Mouse (Mus musculus) G1E (cell line): ENCODE results near the gene Eid2b. TPM values are rescaled to one million over a fixed set of nuclear protein-coding genes. Genes with fewer than 3 reads are reported as not detected.
"Not testable (repeated sequence)": the region's sequence is repeated elsewhere in the genome, so short reads cannot be mapped to it uniquely, and the experiment has no call there.

ENCODE experiments used
- ATAC-seq: 2 replicates; pipeline ENCODE4 v1.8.0; 2016; ENCODE audit warnings: mild to moderate bottlenecking; ENCODE audit not compliant: insufficient number of reproducible peaks, poor library complexity, low FRiP score, severe bottlenecking; ENCODE audit errors: extremely low read depth
- DNase-seq: peaks from one replicate; pipeline ENCODE4 v3.0.0; 2012; ENCODE audit warnings: low spot score
- H3K27me3 ChIP-seq: 2 replicates; pipeline ENCODE4 v1.6.1; 2012; ENCODE audit warnings: mild to moderate bottlenecking, low read length, inconsistent platforms; ENCODE audit not compliant: insufficient read depth
- H3K36me3 ChIP-seq: replicated peaks from 2 replicates; pipeline ENCODE3; 2012; ENCODE audit warnings: mild to moderate bottlenecking, inconsistent platforms
- H3K4me1 ChIP-seq: 2 replicates; pipeline ENCODE4 v1.6.1; 2012; ENCODE audit warnings: low read depth, low read length, inconsistent platforms, mixed read lengths; ENCODE audit not compliant: insufficient read depth
- H3K4me3 ChIP-seq: 2 replicates; pipeline ENCODE4 v1.5.1; 2012; ENCODE audit warnings: low read depth, mild to moderate bottlenecking, inconsistent platforms, low read length, moderate library complexity, mixed read lengths
- H3K9me3 ChIP-seq: replicated peaks from 2 replicates; pipeline ENCODE4 v1.6.1; 2012; ENCODE audit warnings: inconsistent platforms
- CTCF ChIP-seq: IDR thresholded peaks from 2 replicates; pipeline ENCODE4 v1.5.1; 2012; ENCODE audit warnings: low read depth, low read length, inconsistent platforms, mixed read lengths
- GATA1 ChIP-seq: IDR thresholded peaks from 2 replicates; pipeline ENCODE4 v1.6.1; 2012; ENCODE audit warnings: borderline replicate concordance, low read length, inconsistent platforms, mixed read lengths
- GATA2 ChIP-seq: IDR thresholded peaks from 2 replicates; pipeline ENCODE4 v1.6.1; 2012; ENCODE audit warnings: low read depth, low read length, inconsistent platforms, borderline replicate concordance
- POLR2AphosphoS5 ChIP-seq: IDR thresholded peaks from 2 replicates; pipeline ENCODE4 v1.6.1; 2012; ENCODE audit warnings: low read depth, low read length, inconsistent platforms; ENCODE audit not compliant: insufficient replicate concordance
- TAL1 ChIP-seq: conservative IDR thresholded peaks from 2 replicates; pipeline ENCODE4 v1.6.1; 2012; ENCODE audit warnings: low read depth, low read length, inconsistent platforms, mixed read lengths
- polyA plus RNA-seq: library from polyadenylated mRNA; stranded (reverse); fragments of >175 nt; gene quantifications from 2 replicates; pipeline ENCODE4 v1.2.3, GENCODE M21; 2012
- total RNA-seq, 2 experiments: library from RNA; stranded (forward) in 1 of 2; stranded (reverse) in 1 of 2; fragments of 200-1000 nt in 1 of 2; fragments of >200 nt in 1 of 2; fragmentation: Nextera tagmentation in 1 of 2; gene quantifications; 2 replicates each; pipeline ENCODE4 v1.2.3; 2014 to 2017

Eid2b gene
- total RNA-seq (2014; fragmentation: Nextera tagmentation) = 7.3 and 8.9 TPM in 2 replicates
- 5.4 and 6.3 TPM in 2 replicates for total RNA-seq (2017)
- 17.6 and 20.9 TPM in 2 replicates for polyA plus RNA-seq

DNA sequence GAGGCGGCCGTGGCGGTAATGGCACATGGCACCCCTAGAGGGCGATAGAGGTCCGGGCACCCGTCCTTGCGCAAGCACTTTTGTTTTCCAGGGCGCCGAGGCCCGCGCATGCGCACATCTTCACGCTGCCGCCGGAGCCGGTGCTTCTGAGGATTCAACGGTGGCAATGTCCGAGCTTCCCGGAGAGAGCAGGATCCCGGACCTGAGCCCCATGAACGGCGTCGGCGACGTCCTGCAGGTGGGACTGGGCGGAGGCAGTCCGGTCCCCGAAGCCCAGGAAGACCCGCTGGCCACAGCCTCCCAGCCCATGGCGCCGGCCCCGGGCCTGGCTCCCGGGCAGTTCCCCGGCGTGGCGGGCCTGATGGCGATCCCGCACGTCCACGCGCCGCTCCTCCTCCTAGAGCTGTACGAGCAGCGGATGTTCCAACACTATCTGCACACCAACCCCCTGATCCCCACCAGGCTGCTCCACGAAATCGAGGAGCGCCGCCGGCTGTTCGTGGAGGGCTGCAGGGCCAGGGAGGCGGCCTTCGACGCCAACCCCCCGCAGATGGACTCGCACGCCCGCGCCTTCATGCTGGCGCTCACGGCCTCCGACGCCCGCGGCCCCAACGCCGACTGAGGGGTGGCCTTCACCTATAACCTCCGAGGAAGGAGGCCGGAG, at the start of gene Eid2b:
Gene Eid2b, plus strand, starts transcription at position 125 of the 664 bp plus-strand sequence.
- H3K9me3 ChIP-seq = no peaks in the 10 kb centered on the region
- DNase-seq (peak; percentile 94), ATAC-seq (peak; percentile 60; the same call in 1 of the 2 replicates)
- H3K36me3 ChIP-seq = peaks cover 17% of the 10 kb centered on the region
- peaks cover 5% of the 10 kb centered on the region for H3K27me3 ChIP-seq
- peaks cover 16% of the 10 kb centered on the region for H3K4me1 ChIP-seq
- no peak for TF ChIP-seq TAL1
- peak; percentile 79 for TF ChIP-seq CTCF
- no peak for TF ChIP-seq POLR2AphosphoS5
- TF ChIP-seq GATA2 = no peak
- no peak for TF ChIP-seq GATA1
- H3K4me3 ChIP-seq = peak within 1 kb of the TSS; percentile 81

GRCm38 (mm10) chr7:28243943-28244342, 33.6 kb upstream of the Eid2b start:
- not testable (repeated sequence) for H3K4me1 ChIP-seq, H3K36me3 ChIP-seq, H3K4me3 ChIP-seq, H3K27me3 ChIP-seq, DNase-seq, ATAC-seq
- peaks cover 11% of the 10 kb centered on the region; the same call in 1 of the 2 replicates for H3K9me3 ChIP-seq

DNA sequence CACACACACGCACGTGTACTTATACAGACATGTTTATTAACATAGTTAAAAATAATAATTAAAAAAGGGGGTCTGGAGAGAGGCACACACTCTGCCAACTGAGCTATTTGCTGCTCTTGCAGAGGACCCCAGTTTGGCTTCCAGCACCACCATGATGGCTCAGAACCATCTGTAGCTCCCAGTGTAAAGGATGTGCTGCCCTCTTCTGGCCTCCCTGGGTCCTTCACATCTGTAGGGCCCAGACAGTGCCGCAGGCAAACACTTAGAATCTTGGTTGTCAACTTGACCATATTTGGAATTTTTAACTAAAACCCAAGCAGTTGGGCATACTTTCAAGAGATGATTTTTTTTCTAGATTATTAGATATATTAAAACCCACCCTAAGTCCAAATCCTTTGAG, 28.6 kb upstream of the Eid2b start:
- Histone ChIP-seq H3K36me3 (no peaks in the 10 kb centered on the region), H3K4me1 (peaks cover 8% of the 10 kb centered on the region), H3K9me3 (peaks cover 9% of the 10 kb centered on the region; the same call in 1 of the 2 replicates), H3K4me3 (no peak overlapping the region), H3K27me3 (no peaks in the 10 kb centered on the region)
- DNase-seq = no peak
- ATAC-seq = no peak
- TF ChIP-seq TAL1 (no peak), GATA1 (no peak), CTCF (no peak), GATA2 (no peak), POLR2AphosphoS5 (no peak)

DNA sequence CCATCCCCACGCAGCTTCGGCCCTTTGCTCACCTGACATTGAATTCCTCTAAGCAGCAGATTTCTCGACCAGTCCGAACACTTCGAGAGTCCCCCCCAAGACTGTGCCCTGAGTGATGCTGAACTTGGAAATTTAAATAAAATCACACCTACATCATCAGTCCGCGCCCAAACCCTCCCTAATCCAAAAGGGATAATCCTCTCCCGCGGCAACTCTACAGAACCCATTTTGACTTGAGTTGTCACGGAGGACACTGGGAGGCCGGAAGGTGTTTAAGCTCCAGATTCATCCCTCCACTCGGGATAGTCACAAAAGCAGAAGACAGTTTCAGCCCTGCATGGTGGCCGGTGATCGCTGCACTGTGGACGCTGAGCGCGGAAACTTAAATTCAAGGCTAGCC, 25.6 kb upstream of the Eid2b start:
- Histone ChIP-seq H3K9me3 (peaks cover 13% of the 10 kb centered on the region), H3K4me1 (peaks cover 17% of the 10 kb centered on the region), H3K36me3 (no peaks in the 10 kb centered on the region), H3K4me3 (no peak overlapping the region), H3K27me3 (no peaks in the 10 kb centered on the region)
- no peak for TF ChIP-seq TAL1
- TF ChIP-seq GATA1 = no peak
- no peak for TF ChIP-seq POLR2AphosphoS5
- no peak for TF ChIP-seq GATA2
- TF ChIP-seq CTCF = no peak
- no peak for DNase-seq
- no peak for ATAC-seq

DNA sequence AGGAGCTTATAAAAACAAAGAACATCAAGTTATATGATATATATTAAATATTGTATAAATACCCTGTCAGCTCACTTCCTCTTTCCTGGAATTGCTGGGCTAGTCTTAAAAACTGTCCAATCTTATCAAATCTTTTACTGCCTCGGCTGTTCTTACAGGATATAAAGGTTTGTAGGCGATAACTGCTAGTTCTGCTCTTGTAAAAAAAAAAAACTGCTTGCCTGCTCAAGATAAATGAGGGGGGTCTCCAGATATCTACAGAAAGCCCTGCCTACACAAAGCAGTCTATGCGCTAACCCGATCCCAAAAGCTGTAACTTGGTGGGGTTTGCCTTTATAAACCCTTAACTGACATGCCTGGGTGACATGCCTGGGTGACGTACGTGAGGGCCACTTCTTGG, 22.9 kb upstream of the Eid2b start:
- H3K27me3 ChIP-seq = no peaks in the 10 kb centered on the region
- DNase-seq (peak; percentile 41), ATAC-seq (peak; percentile 80)
- H3K4me1 ChIP-seq = peaks cover 17% of the 10 kb centered on the region
- TF ChIP-seq GATA2 (no peak), TAL1 (peak; percentile 52)
- H3K36me3 ChIP-seq = no peaks in the 10 kb centered on the region
- no peak overlapping the region; the same call in 1 of the 2 replicates for H3K4me3 ChIP-seq
- peaks cover 9% of the 10 kb centered on the region for H3K9me3 ChIP-seq

GRCm38 (mm10) chr7:28255476-28255875, 22.1 kb upstream of the Eid2b start:
- Histone ChIP-seq H3K4me1 (peaks cover 15% of the 10 kb centered on the region), H3K27me3 (no peaks in the 10 kb centered on the region), H3K36me3 (no peaks in the 10 kb centered on the region), H3K9me3 (peaks cover 9% of the 10 kb centered on the region), H3K4me3 (no peak overlapping the region)
- no peak for DNase-seq
- no peak for TF ChIP-seq POLR2AphosphoS5
- no peak for TF ChIP-seq GATA1
- peak; percentile 50; the same call in 1 of the 2 replicates for TF ChIP-seq CTCF
- TF ChIP-seq GATA2 = no peak
- TF ChIP-seq TAL1 = no peak
- no peak for ATAC-seq

DNA sequence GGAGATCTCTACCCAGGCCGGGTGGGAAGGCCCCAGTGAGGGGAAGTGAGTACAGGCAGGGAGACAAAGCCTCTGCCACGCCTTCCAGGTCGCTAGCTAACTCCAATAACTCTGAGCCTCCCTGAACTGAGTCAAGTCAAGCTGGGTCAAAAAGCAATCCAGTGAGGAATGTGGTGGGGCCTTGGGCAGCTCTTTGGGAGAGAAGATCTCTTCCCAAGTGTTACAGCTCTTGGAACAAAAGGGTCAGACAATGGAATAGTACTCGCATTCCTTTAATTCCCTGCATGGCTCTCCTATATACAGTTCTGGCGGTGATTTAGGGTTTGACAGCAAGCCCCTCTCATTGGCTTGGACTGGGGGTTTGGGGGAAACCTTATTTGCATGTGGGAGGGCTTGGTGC, 14.7 kb upstream of the Eid2b start:
- DNase-seq (no peak), ATAC-seq (no peak)
- Histone ChIP-seq H3K27me3 (peaks cover 13% of the 10 kb centered on the region), H3K9me3 (no peaks in the 10 kb centered on the region), H3K4me1 (peaks cover 14% of the 10 kb centered on the region), H3K4me3 (no peak overlapping the region), H3K36me3 (no peaks in the 10 kb centered on the region)
- TF ChIP-seq CTCF = no peak
- no peak for TF ChIP-seq GATA2
- TF ChIP-seq GATA1 = no peak
- TF ChIP-seq TAL1 = no peak
- TF ChIP-seq POLR2AphosphoS5 = no peak
